Mouse (Mus musculus) right cerebral cortex, adult 18-20 months (tissue): ENCODE measurements at regions not wholly inside any gene's neighbourhood (a gene's known extent, or its start where the extent isn't known, plus 50 kb on each side); places are given as distances from the start of the nearest gene placed in this dataset.

Source experiments
- DNase-seq: peaks from one replicate; pipeline ENCODE4 v3.0.0; 2022; ENCODE audit warnings: mixed read lengths

- peak; percentile 20 for DNase-seq
Measured at GRCm38 (mm10) chrX:167152611-167153010, 56.5 kb downstream of the Tmsb4x start.

DNA sequence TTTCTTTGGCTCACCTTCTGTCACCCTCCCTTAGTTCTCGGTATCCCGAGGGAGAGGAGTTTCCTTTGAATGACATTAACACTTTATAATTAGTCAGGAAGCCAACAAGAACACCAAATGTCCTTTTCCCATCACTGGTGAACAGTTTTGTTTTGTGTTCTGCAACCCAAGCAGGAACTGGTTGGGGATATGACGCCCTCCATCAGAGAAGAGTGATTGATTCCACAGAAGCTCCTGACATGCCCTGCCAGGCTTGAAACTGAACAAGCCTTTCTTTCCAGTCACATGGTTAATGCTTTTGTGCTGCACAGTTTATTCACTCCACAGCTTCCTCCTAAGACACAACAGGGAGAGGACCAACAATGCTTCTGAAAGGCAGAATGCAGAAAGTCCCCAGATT is 57.8 kb downstream of the Tmsb4x start:
- DNase-seq: no peak

- DNase-seq: peak; percentile 20
Measured at GRCm38 (mm10) chrX:167149400-167149799, 59.7 kb downstream of the Tmsb4x start.

DNA sequence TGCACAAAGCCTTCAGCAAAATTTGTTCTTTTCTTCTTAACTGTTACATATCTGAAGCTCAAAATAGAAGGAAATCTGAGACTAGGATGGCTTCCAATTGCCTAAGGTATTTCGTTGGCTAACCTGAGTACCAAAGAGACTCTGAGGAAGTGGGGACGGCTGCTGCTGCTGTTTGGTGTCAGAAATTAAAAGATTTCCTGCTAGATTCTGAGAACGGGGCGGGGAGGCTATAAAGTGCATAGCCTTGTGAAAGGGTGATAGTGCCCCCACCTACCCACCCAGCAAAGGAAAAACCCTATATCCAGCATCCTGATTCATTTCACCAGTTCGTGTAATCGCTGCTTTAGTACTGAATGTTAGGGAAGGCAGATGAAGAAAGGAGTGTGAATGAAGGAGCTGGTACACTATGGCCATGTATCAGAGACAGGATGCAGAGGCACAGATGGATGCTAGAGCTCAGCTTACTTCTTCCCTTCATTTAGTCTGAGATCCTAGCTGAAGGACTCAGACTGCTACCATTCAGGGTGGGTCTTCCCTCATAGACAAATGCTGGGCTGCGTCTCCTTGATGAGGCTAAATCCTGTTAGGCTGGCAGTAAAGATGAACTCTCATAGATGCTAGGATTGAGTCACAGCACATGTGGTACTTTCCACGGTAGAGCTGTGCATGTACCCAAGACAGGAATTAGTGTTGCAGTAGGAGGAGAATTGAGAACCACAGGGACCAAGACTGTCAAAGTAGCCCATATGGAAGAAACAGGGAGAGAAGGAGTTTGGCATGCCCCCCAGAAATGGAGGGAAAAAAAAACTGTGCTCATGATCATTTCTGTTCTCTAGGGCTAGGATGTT is 62.4 kb downstream of the Tmsb4x start:
- peak; percentile 44 for DNase-seq

GRCm38 (mm10) chrX:167145508-167146182 is 63.5 kb downstream of the Tmsb4x start:
- no peak for DNase-seq

- no peak for DNase-seq
Measured at GRCm38 (mm10) chrX:167139110-167139509, 70.0 kb downstream of the Tmsb4x start.

GRCm38 (mm10) chrX:167134250-167134649 is 74.9 kb downstream of the Tmsb4x start:
- DNase-seq: no peak

- DNase-seq: no peak
Measured at GRCm38 (mm10) chrX:167132989-167133395, 76.1 kb downstream of the Tmsb4x start.

DNA sequence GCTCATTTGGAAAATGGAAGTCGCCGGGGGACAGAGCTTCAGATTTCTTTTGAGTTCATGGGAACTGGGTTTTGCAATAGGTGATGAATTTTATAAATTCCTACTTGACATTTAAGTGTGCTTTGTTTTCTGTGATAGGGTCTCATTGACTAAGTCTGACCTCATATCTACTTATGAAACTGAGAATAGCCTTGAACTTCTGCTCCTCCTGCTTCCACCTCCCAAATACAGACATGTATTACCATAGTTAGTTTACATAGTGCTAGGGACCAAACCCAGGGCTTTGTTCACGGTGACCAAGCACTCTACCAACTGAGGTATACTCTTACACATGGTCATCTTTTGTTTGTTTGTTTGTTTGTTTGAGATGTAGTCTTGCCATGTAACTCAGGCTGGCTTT is 77.8 kb downstream of the Tmsb4x start:
- DNase-seq: no peak

- no peak for DNase-seq
Measured at GRCm38 (mm10) chrX:167130601-167131000, 78.5 kb downstream of the Tmsb4x start.

GRCm38 (mm10) chrX:167119288-167119687 is 89.8 kb downstream of the Tmsb4x start:
- no peak for DNase-seq

DNA sequence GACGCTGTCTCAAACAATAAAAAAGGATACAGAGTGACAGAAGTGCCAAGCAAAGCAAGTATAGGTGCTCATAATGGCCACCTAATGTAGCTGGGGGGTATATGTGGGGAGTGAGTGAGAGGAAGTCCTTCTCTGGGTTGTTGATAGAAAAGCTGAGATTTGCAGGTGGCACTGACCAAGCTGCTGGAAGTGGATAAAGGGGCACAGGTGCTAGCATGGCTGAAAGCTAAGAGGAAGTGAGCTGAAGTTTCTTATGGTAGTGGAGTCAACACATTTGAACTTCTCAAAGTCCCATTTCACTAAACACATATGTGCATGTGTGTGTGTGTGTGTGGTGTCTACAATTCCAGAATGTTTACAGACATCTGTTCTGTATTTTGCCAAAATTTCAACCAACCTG is 94.0 kb downstream of the Tmsb4x start:
- no peak for DNase-seq

- no peak for DNase-seq
Measured at GRCm38 (mm10) chrX:167111059-167111871, 97.8 kb downstream of the Tmsb4x start.

DNA sequence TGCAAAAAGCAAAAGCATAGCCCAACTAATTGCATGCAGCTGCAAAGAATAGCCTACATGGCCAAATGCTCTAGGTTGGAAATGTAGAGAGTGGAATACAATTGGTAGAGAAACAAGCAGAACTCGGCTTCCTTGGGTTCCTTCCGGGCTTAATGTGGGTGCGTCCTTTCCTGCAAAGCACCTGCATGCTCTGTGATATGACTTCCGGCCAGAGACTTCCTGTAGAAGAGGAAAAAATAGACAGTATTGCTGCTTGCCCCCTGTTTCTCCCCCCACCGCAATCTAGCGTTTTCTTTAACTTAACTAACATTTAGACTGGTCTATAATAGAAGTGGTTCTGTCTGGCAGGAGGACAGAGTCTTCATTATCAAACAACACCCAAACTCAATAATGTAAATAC is 100.8 kb downstream of the Tmsb4x start:
- no peak for DNase-seq

DNA sequence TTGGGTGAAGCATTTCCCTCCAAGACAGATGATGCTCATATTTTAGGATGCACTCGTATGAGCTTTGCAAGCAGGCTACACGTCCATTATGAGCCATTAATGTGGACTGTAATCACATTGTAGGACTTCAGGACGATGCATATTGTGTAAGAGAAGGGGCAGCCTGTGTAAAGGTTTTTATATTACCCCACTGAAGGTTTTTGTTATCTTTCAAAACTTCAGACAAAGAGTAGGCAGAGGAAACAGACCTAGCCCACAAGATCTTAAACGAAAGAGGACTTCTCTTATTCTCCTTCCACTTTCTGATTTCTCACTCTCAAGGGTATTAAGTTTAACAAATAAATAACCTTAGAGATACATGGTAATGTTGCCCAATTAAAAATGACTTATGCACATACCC is 101.6 kb downstream of the Tmsb4x start:
- DNase-seq: no peak

DNA sequence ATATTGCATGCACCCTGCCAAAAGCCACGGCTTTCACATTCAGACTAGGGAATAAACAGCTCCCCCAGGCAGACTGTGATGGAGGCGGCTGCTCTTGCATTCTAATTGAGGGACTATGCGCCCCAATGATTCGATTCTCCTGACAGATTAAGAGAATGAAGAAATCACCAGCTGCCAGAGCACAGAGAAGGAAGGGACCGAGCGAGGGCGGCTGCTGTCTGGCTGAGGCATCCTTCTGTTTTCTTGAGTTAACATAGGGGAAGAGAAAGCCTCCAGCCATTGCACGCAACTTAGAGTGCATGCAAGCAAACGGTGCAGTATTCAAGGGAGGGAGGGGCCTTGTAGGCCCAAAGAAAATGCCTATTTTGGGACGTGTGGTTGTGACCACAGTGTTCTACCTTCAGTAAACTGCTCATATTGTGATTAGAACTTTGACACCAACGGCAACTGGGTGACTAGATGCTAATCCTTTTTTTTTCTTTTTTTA is 103.1 kb downstream of the Tmsb4x start:
- peak; percentile 23 for DNase-seq

GRCm38 (mm10) chrX:167105354-167105753 is 103.8 kb downstream of the Tmsb4x start:
- no peak for DNase-seq

GRCm38 (mm10) chrX:167104247-167104621 is 104.9 kb downstream of the Tmsb4x start:
- no peak for DNase-seq

- DNase-seq: no peak
Measured at GRCm38 (mm10) chrX:167103501-167104246, 105.4 kb downstream of the Tmsb4x start.

GRCm38 (mm10) chrX:167101929-167102328 is 107.2 kb downstream of the Tmsb4x start:
- no peak for DNase-seq

GRCm38 (mm10) chrX:167099411-167099810 is 109.7 kb downstream of the Tmsb4x start:
- DNase-seq: no peak

DNA sequence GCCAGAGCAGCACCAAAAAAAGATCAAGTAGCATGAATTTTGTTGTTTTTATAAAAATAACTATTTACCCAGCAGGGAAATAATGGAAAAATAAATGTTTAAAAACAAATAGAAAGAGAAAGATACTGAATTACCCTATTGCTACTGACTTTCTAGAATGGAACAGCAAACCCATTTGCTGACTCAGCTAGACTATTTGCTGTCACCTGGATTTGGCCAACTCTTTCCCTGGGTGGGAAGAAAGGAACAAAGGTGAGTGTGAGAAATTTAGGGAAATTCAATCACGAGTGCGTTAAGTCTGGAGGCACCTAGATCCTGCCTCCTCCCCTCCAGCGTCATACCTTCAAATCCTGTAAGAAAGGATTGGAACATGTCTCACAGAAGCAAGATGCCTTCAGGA is 110.2 kb downstream of the Tmsb4x start:
- no peak for DNase-seq

DNA sequence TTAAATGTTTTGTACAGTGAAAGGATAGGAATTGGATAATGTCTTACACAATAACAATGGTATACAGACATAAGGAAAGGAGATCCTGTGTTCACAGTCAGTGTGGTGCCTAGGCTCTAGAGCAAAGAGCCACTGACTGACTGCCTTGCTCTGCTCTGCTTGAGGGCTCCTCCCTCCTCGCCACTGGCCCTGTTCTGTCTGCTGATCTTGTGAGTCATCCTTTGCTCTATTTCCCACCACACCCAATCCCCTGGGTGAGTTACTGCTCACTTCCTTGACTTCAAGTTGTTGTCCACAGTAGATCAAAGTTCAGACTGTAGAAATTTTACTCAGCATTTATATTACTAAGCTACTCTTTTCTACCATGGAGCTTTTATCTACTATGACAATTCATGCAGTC is 117.3 kb downstream of the Tmsb4x start:
- DNase-seq: no peak
